Mouse (Mus musculus): ENCODE measurements around the gene Bfsp1. TPM values are rescaled to one million over a fixed set of nuclear protein-coding genes. Genes with fewer than 3 reads are reported as not detected.

Gene Bfsp1
- polyA plus RNA-seq (2012; rRNA removed): 1.6 TPM in 2 replicates

DNA sequence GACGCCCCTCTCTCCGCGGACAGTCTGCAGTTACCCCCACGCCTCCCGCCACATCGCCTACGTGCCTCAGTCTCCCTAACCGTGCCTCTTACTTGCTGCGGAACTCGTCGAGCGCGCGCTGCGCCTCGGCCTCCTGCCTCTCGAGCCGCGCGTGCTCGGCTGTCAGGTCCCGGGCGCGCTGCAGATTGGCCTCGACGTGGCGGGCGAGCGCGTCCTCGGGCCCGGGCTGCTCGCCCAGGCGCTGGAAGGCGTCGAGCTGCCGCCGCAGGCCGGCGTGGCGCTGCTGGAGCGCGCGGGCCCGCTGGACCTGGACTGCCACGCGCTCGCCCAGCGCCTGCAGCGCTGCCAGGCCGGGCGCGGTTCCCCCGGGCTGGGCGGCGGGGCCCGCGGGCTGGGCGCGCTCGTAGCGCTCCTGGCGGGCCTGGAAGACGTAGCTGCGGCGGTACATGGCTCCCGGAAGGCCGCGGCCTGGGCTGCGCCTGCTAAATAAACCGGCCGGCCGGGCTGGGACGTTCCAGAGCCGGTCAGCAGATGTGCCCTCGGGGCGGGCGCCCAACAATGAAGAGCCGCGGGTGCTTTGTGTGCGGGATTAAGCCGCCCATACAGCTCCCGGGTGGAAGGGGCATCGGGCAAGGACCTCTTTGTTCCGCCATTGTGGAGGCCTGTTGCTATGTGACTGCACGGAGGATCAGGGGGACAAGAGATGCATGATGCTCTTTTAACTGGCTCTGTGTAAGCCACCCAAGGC lies at the start of gene Bfsp1:
Gene Bfsp1, minus strand, starts transcription at position 690 of the 748 bp plus-strand sequence.

Other genes starting within 250 kb of the Bfsp1 start
- gene Dstn, start 52.1 kb upstream of the Bfsp1 start, polyA plus RNA-seq (2012; rRNA removed): 133 and 137 TPM in 2 replicates
- gene Rrbp1, start 148.1 kb upstream of the Bfsp1 start, polyA plus RNA-seq (2012; rRNA removed): 68.9 and 126 TPM in 2 replicates
- not detected in 2 replicates for gene Banf2, start 169.9 kb upstream of the Bfsp1 start, polyA plus RNA-seq (2012; rRNA removed)

Data from central nervous system, embryonic 14 days (tissue).